Mouse (Mus musculus): Measurements from ENCODE around the gene Rab11fip4. TPM values are rescaled to one million over a fixed set of nuclear protein-coding genes. Genes with fewer than 3 reads are reported as not detected.

Rab11fip4 gene
- total RNA-seq, 2 experiments from 2014 or later = 0.17 to 1.3 TPM

- intact Hi-C loops (cut with DNase I) = no loop called here
- DNase-seq = peak; percentile 98 to 99
These were observed 113.5 kb downstream of the Rab11fip4 start for GRCm38 (mm10) chr11:79704318-79705150.

GRCm38 (mm10) chr11:79707084-79707483 lies 116.1 kb downstream of the Rab11fip4 start:
- DNase-seq = no peak
- intact Hi-C loops (cut with DNase I) = no loop called here

GRCm38 (mm10) chr11:79710868-79711765 lies 120.1 kb downstream of the Rab11fip4 start:
- peak; percentile 91 to 94 for DNase-seq

GRCm38 (mm10) chr11:79711766-79712369 lies 120.9 kb downstream of the Rab11fip4 start:
- intact Hi-C loops (cut with DNase I) = loop anchor here (1.0 kb wide), 1 partner anchor 81 kb away; no protein-coding TSS in a partner anchor
- peak; percentile 25 to 44 for DNase-seq

More at GRCm38 (mm10) chr11:79710868-79711765, 120.1 kb downstream of the Rab11fip4 start:
- intact Hi-C loops (cut with DNase I) = loop anchor here (1.0 kb wide), 2 partner anchors 82 to 209 kb away; no protein-coding TSS in a partner anchor

- intact Hi-C loops (cut with DNase I) = no loop called here
- DNase-seq = no peak
These were observed 122.2 kb downstream of the Rab11fip4 start for GRCm38 (mm10) chr11:79713184-79713583.

GRCm38 (mm10) chr11:79713678-79714077 lies 122.7 kb downstream of the Rab11fip4 start:
- DNase-seq = no peak
- intact Hi-C loops (cut with DNase I) = loop anchor here (1.0 kb wide), 1 partner anchor 24 kb away; no protein-coding TSS in a partner anchor

- intact Hi-C loops (cut with DNase I) = loop anchor here (1.0 kb wide), 1 partner anchor 23 kb away; no protein-coding TSS in a partner anchor
- DNase-seq = no peak
These were observed 123.2 kb downstream of the Rab11fip4 start for GRCm38 (mm10) chr11:79714082-79714742.

GRCm38 (mm10) chr11:79714743-79715110 lies 123.7 kb downstream of the Rab11fip4 start:
- intact Hi-C loops (cut with DNase I) = loop anchor here (1.0 kb wide), 1 partner anchor 23 kb away; no protein-coding TSS in a partner anchor
- no peak for DNase-seq

- DNase-seq = peak; percentile 21 to 29
- intact Hi-C loops (cut with DNase I) = no loop called here
These were observed 124.3 kb downstream of the Rab11fip4 start for GRCm38 (mm10) chr11:79715316-79715715.

- intact Hi-C loops (cut with DNase I) = no loop called here
- DNase-seq = no peak
These were observed 124.9 kb downstream of the Rab11fip4 start for GRCm38 (mm10) chr11:79715733-79716452.

GRCm38 (mm10) chr11:79716453-79716749 lies 125.4 kb downstream of the Rab11fip4 start:
- intact Hi-C loops (cut with DNase I) = no loop called here
- no peak for DNase-seq

GRCm38 (mm10) chr11:79717271-79717670 lies 126.3 kb downstream of the Rab11fip4 start:
- no peak for DNase-seq
- intact Hi-C loops (cut with DNase I) = no loop called here

GRCm38 (mm10) chr11:79717801-79718200 lies 126.8 kb downstream of the Rab11fip4 start:
- no peak for DNase-seq

GRCm38 (mm10) chr11:79718202-79718601 lies 127.2 kb downstream of the Rab11fip4 start:
- no peak for DNase-seq
- intact Hi-C loops (cut with DNase I) = no loop called here

More at GRCm38 (mm10) chr11:79717801-79718200, 126.8 kb downstream of the Rab11fip4 start:
- intact Hi-C loops (cut with DNase I) = no loop called here

GRCm38 (mm10) chr11:79718829-79719346 lies 127.9 kb downstream of the Rab11fip4 start:
- intact Hi-C loops (cut with DNase I) = no loop called here
- DNase-seq = no peak

- intact Hi-C loops (cut with DNase I) = no loop called here
- DNase-seq = no peak
These were observed 129.7 kb downstream of the Rab11fip4 start for GRCm38 (mm10) chr11:79720737-79721136.

- no peak for DNase-seq
- intact Hi-C loops (cut with DNase I) = no loop called here
These were observed 131.8 kb downstream of the Rab11fip4 start for GRCm38 (mm10) chr11:79722811-79723210.

- DNase-seq = no peak
- intact Hi-C loops (cut with DNase I) = no loop called here
These were observed 134.0 kb downstream of the Rab11fip4 start for GRCm38 (mm10) chr11:79725005-79725404.
